Mouse (Mus musculus) CD4-positive, CD25-positive, alpha-beta regulatory T cell, adult 4 months (primary cell): ENCODE measurements around the gene Gm20388. TPM values are rescaled to one million over a fixed set of nuclear protein-coding genes. Genes with fewer than 3 reads are reported as not detected.
A peak's percentile ranks its signal among the peaks of the same experiment; 100 is the strongest.

Experiments
- ATAC-seq: one replicate; pipeline ENCODE4 v1.8.0; 2017
- polyA plus RNA-seq, 2 experiments: library from polyadenylated mRNA; unstranded; fragments of 100-300 nt; shearing (Covaris generic); gene quantifications; one replicate each; pipeline ENCODE4 v1.2.1; 2017

Gene Gm20388
- polyA plus RNA-seq, 2 experiments from 2014 or later: 10.7 to 12.8 TPM

- no peak for ATAC-seq
Measured at GRCm38 (mm10) chr8:120046258-120047020, 135.8 kb downstream of the Gm20388 start.

GRCm38 (mm10) chr8:120049949-120050348 is 139.3 kb downstream of the Gm20388 start:
- ATAC-seq: peak; percentile 49

GRCm38 (mm10) chr8:120050376-120050775 is 139.7 kb downstream of the Gm20388 start:
- ATAC-seq: no peak

GRCm38 (mm10) chr8:120051006-120051405 is 140.4 kb downstream of the Gm20388 start:
- peak; percentile 58 for ATAC-seq

GRCm38 (mm10) chr8:120051908-120052307 is 141.3 kb downstream of the Gm20388 start:
- ATAC-seq: no peak

- ATAC-seq: no peak
Measured at GRCm38 (mm10) chr8:120052318-120052717, 141.7 kb downstream of the Gm20388 start.

GRCm38 (mm10) chr8:120054833-120055232 is 144.2 kb downstream of the Gm20388 start:
- no peak for ATAC-seq

- ATAC-seq: no peak
Measured at GRCm38 (mm10) chr8:120057078-120057477, 146.4 kb downstream of the Gm20388 start.

- no peak for ATAC-seq
Measured at GRCm38 (mm10) chr8:120062742-120063141, 152.1 kb downstream of the Gm20388 start.

GRCm38 (mm10) chr8:120063326-120063725 is 152.7 kb downstream of the Gm20388 start:
- ATAC-seq: peak; percentile 84

- no peak for ATAC-seq
Measured at GRCm38 (mm10) chr8:120065611-120066010, 155.0 kb downstream of the Gm20388 start.

- ATAC-seq: no peak
Measured at GRCm38 (mm10) chr8:120066226-120066625, 155.6 kb downstream of the Gm20388 start.

- peak; percentile 80 for ATAC-seq
Measured at GRCm38 (mm10) chr8:120067936-120068668, 157.5 kb downstream of the Gm20388 start.

- peak; percentile 44 for ATAC-seq
Measured at GRCm38 (mm10) chr8:120071684-120072083, 161.0 kb downstream of the Gm20388 start.

GRCm38 (mm10) chr8:120072259-120072658 is 161.6 kb downstream of the Gm20388 start:
- no peak for ATAC-seq

- no peak for ATAC-seq
Measured at GRCm38 (mm10) chr8:120072827-120073226, 162.2 kb downstream of the Gm20388 start.

- no peak for ATAC-seq
Measured at GRCm38 (mm10) chr8:120074516-120074915, 163.9 kb downstream of the Gm20388 start.

GRCm38 (mm10) chr8:120075347-120075746 is 164.7 kb downstream of the Gm20388 start:
- no peak for ATAC-seq

- peak; percentile 86 for ATAC-seq
Measured at GRCm38 (mm10) chr8:120078080-120078479, 167.4 kb downstream of the Gm20388 start.

- ATAC-seq: no peak
Measured at GRCm38 (mm10) chr8:120079361-120079760, 168.7 kb downstream of the Gm20388 start.

GRCm38 (mm10) chr8:120083261-120083660 is 172.6 kb downstream of the Gm20388 start:
- ATAC-seq: no peak

GRCm38 (mm10) chr8:120084783-120085182 is 174.1 kb downstream of the Gm20388 start:
- ATAC-seq: no peak

GRCm38 (mm10) chr8:120089511-120089910 is 178.9 kb downstream of the Gm20388 start:
- ATAC-seq: no peak

GRCm38 (mm10) chr8:120091032-120091431 is 180.4 kb downstream of the Gm20388 start:
- ATAC-seq: no peak
